Mouse (Mus musculus) natural killer cell, adult 2 months (primary cell): ENCODE results near the gene Cenpj.

Source experiments
- DNase-seq, 2 experiments: peaks; one replicate each; pipeline ENCODE4 v3.0.0; 2022; ENCODE audit warnings: low spot score in 2 of 2

Cenpj gene

GRCm38 (mm10) chr14:56545491-56545890 lies 29.7 kb downstream of the Cenpj start:
- DNase-seq, result no peak

GRCm38 (mm10) chr14:56544946-56545345 lies 30.3 kb downstream of the Cenpj start:
- no peak for DNase-seq

- no peak for DNase-seq
Measured at GRCm38 (mm10) chr14:56530788-56531187, 44.4 kb downstream of the Cenpj start.

GRCm38 (mm10) chr14:56514775-56515174 lies 60.5 kb downstream of the Cenpj start:
- no peak for DNase-seq

GRCm38 (mm10) chr14:56512084-56512483 lies 63.1 kb downstream of the Cenpj start:
- no peak for DNase-seq

- no peak for DNase-seq
Measured at GRCm38 (mm10) chr14:56506743-56507142, 68.5 kb downstream of the Cenpj start.

GRCm38 (mm10) chr14:56502407-56502806 lies 72.8 kb downstream of the Cenpj start:
- no peak for DNase-seq

- DNase-seq, result no peak
Measured at GRCm38 (mm10) chr14:56489806-56490205, 85.4 kb downstream of the Cenpj start.
